19 mouse cellular contexts compared by ENCODE assay signal in the genomic region with DNA sequence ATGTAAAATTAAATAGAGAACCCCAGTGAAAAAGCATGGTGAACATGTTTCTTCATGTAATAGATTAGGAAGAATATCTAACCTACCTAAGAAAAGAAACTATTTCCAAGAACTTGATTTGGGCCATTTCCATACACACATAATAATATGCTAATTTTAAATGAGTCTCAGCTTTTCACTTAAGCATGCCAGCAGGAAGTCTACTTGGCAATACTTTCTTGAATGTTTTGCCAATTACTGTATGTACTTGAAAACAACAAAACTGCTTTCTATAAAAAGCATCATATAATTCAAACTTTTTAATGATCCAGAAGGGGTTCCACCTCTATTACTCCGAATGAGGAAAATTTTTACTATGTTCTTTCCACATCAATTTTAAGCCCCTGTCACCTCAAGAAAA.
"Had no signal": no experiment of that assay in that cellular context is flagged by ENCODE, and none has a peak within 500 bp of the region (broad histone marks: within the 10 kb centered on the region; RNA-seq: fewer than 3 reads in every experiment).

No protein-coding gene starts in this region.

- H3K9ac ChIP-seq: lung, embryonic 14.5 days; midbrain, embryonic 12.5 days; neural tube, embryonic 13.5 days; neural tube, embryonic 15.5 days had no signal

- ATAC-seq: midbrain, embryonic 16.5 days had no signal

- H3K9me3 ChIP-seq: midbrain, embryonic 10.5 days; midbrain, embryonic 12.5 days; neural tube, embryonic 13.5 days; neural tube, embryonic 15.5 days had no signal

- H3K4me1 ChIP-seq: midbrain, embryonic 10.5 days; midbrain, embryonic 12.5 days; neural tube, embryonic 13.5 days; neural tube, embryonic 15.5 days had no signal

- H3K4me2 ChIP-seq: lung, embryonic 14.5 days; midbrain, embryonic 12.5 days; neural tube, embryonic 13.5 days; neural tube, embryonic 15.5 days had no signal

- DNase-seq: lung, adult 18-20 months; lung, embryonic 14.5 days; lung, postnatal 10 days; lung, postnatal 4 days; midbrain, embryonic 14.5 days; retina, postnatal 1 day; right cerebral cortex, adult 18-20 months; right cerebral cortex, postnatal 25 days; right cerebral cortex, postnatal 4 days; spleen, adult 18-20 months; thymus, adult 18-20 months; thymus, postnatal 14 days; thymus, postnatal 36 days had no signal

- H3K36me3 ChIP-seq: midbrain, embryonic 10.5 days; midbrain, embryonic 12.5 days; neural tube, embryonic 13.5 days; neural tube, embryonic 15.5 days had no signal

- H3K27me3 ChIP-seq: midbrain, embryonic 12.5 days; neural tube, embryonic 13.5 days; neural tube, embryonic 15.5 days had no signal

- H3K4me3 ChIP-seq: midbrain, embryonic 10.5 days; midbrain, embryonic 12.5 days; myocyte; neural tube, embryonic 13.5 days; neural tube, embryonic 15.5 days had no signal

- H3K27ac ChIP-seq: midbrain, embryonic 10.5 days; midbrain, embryonic 12.5 days; neural tube, embryonic 13.5 days; neural tube, embryonic 15.5 days had no signal
